Mouse (Mus musculus): ENCODE data around the gene Rftn1. TPM values are rescaled to one million over a fixed set of nuclear protein-coding genes. Genes with fewer than 3 reads are reported as not detected.

The Rftn1 gene
- total and polyA plus RNA-seq, 3 experiments, result 52.5 to 80.6 (median 60.5) TPM

DNA sequence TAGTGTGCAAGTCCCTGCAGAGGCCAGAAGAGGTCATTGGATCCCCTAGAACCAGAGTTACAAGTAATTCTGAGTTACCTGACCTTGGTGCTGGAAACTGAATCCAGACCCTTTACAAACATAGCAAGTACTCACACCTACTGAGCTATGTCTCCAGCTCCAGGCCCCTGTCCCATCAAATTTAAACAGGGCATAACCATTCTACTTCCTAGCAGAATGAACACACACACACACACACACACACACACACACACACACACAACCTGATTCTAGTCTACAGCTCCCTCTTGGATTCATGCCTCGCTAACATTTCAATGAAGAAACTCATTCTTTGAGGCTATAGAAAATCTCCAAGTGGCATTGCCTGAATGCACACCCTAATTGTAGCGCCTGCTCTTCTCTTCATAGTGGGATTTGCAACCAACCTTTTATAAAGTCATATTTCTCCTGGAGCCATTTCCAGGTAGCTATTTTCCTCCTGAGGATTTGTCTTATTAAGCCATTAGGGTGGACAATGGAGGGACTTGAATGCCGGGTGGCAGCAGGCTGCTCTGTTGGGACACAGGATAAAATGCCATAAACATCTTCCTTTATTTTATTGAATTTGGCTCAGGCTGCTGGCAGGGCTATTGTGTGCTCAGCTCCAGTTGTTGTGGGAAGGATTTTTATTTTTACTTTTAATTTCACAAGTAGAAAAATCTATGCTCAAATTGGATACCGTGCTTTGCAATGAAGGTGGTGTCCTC lies 213.6 kb downstream of the Rftn1 start:
- dilution Hi-C loops (cut with MboI; ENCODE audit: extremely low pct_ligation_motif_present, extremely low pct_unique_long_range_greater_than_20kb, low sequenced_read_pairs), result no loop called here
- no peak for DNase-seq (ENCODE audit: extremely low read depth)
- H3K4me1 ChIP-seq (ENCODE audit: control insufficient read depth in 1 of 2, insufficient read depth in 2 of 2), result no peaks in the 10 kb centered on the region

DNA sequence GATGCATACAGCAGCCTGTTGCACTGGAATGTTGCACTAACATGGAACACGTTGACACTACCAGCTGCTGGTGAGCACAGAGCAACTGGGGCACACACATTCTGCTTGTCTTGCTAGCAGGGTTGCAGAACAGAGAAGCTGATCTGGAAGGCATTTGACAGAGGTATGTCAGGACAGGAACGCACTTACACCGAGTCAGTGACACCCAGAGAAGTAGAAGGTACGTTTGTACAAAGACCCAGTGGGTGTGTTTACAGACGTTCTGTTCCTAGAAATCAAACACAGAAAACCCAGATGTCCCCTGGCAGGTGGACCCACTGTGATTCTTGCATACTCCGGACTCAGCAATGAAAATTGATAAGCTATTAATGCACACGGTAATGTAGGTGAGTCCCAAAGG lies 215.0 kb downstream of the Rftn1 start:
- Histone ChIP-seq H3K4me2 (ENCODE audit: insufficient read depth, low read depth, poor library complexity, severe bottlenecking) (no peak overlapping the region), H3K4me1 (ENCODE audit: control insufficient read depth in 1 of 2, insufficient read depth in 2 of 2) (no peaks in the 10 kb centered on the region; a peak in 1 of 4 replicates), H3K36me3 (replicated peaks in 1 of 2; ENCODE audit: control insufficient read depth in 1 of 2, insufficient read depth in 1 of 2, low read length in 1 of 2) (no peaks in the 10 kb centered on the region), H3K9ac (ENCODE audit: insufficient read depth, low read depth) (no peak overlapping the region), H3K27me3 (replicated peaks) (no peaks in the 10 kb centered on the region), H3K79me2 (replicated peaks; ENCODE audit: control insufficient read depth, extremely low read depth, insufficient read depth, poor library complexity, severe bottlenecking) (no peaks in the 10 kb centered on the region), H3K4me3 (replicated peaks in 1 of 3; ENCODE audit: low read depth in 2 of 3, low read length in 2 of 3, poor library complexity in 1 of 3) (no peak overlapping the region), H3K27ac (ENCODE audit: insufficient read depth, low read depth) (no peak overlapping the region), H3K9me3 (replicated peaks; ENCODE audit: low read length) (peaks cover 8% of the 10 kb centered on the region)
- dilution Hi-C loops (cut with MboI; ENCODE audit: extremely low pct_ligation_motif_present, extremely low pct_unique_long_range_greater_than_20kb, low sequenced_read_pairs), result no loop called here
- TF ChIP-seq BHLHE40 (IDR thresholded peaks at IDR 0.05; ENCODE audit: low read depth, low read length) (no peak), E2F4 (IDR thresholded peaks at IDR 0.05; ENCODE audit: insufficient replicate concordance, low read depth, low read length) (no peak), MAX (IDR thresholded peaks at IDR 0.05; ENCODE audit: low read length) (no peak), RAD21 (IDR thresholded peaks at IDR 0.05; ENCODE audit: low read depth, low read length) (no peak), NRF1 (IDR thresholded peaks at IDR 0.05; ENCODE audit: low read depth, low read length) (no peak)
- in situ Hi-C loops (cut with MboI; ENCODE audit: low pct_ligation_motif_present, low pct_unique_long_range_greater_than_20kb, low sequenced_read_pairs), result no loop called here
- DNase-seq (ENCODE audit: extremely low read depth), result no peak

More for the DNA sequence above, 213.6 kb downstream of the Rftn1 start:
- no peak overlapping the region for H3K27ac ChIP-seq (ENCODE audit: insufficient read depth, low read depth)
- no peak overlapping the region for H3K4me2 ChIP-seq (ENCODE audit: insufficient read depth, low read depth, poor library complexity, severe bottlenecking)
- H3K9me3 ChIP-seq (replicated peaks; ENCODE audit: low read length), result peaks cover 8% of the 10 kb centered on the region
- TF ChIP-seq ELF1 (IDR thresholded peaks at IDR 0.05; ENCODE audit: low read depth, low read length) (no peak), ZNF384 (IDR thresholded peaks at IDR 0.05; ENCODE audit: low read depth, low read length) (no peak), CHD2 (IDR thresholded peaks at IDR 0.05; ENCODE audit: low read length) (no peak), NRF1 (IDR thresholded peaks at IDR 0.05; ENCODE audit: low read depth, low read length) (no peak), SIN3A (IDR thresholded peaks at IDR 0.05; ENCODE audit: low read length) (no peak), CTCF (conservative IDR thresholded peaks at IDR 0.05 in 1 of 2, IDR thresholded peaks at IDR 0.05 in 1 of 2; ENCODE audit: low read depth in 2 of 2, low read length in 2 of 2) (peak in 1 of 2 experiments; percentile 27; a peak in 1 of 4 replicates), RAD21 (IDR thresholded peaks at IDR 0.05; ENCODE audit: low read depth, low read length) (peak; percentile 19), JUND (conservative IDR thresholded peaks at IDR 0.05; ENCODE audit: low read depth, low read length) (no peak)
- H3K79me2 ChIP-seq (replicated peaks; ENCODE audit: control insufficient read depth, extremely low read depth, insufficient read depth, poor library complexity, severe bottlenecking), result no peaks in the 10 kb centered on the region
- no peak overlapping the region for H3K9ac ChIP-seq (ENCODE audit: insufficient read depth, low read depth)
- in situ Hi-C loops (cut with MboI; ENCODE audit: low pct_ligation_motif_present, low pct_unique_long_range_greater_than_20kb, low sequenced_read_pairs), result no loop called here
- H3K27me3 ChIP-seq (replicated peaks), result no peaks in the 10 kb centered on the region
- no peak overlapping the region for H3K4me3 ChIP-seq (replicated peaks in 1 of 3; ENCODE audit: low read depth in 2 of 3, low read length in 2 of 3, poor library complexity in 1 of 3)
- H3K36me3 ChIP-seq (replicated peaks in 1 of 2; ENCODE audit: control insufficient read depth in 1 of 2, insufficient read depth in 1 of 2, low read length in 1 of 2), result no peaks in the 10 kb centered on the region

DNA sequence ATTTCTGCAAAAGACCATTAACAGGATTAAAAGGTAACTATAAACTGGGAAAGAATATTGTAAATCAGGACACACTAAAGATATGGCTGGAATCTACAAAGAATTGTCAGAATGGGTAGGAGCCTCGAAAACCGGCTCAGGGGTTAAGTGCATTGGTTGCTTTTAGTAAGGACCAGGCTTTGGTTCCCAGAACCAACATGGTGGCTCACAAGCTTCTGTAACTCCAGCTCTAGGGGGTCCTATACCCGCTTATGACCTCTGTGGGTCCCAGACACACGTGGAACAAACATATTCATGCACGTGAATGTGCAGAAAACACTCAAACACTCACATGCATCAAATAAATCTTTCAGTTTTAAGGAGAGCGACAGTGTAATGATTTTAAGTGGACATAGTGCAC lies 215.5 kb downstream of the Rftn1 start:
- no peaks in the 10 kb centered on the region for H3K79me2 ChIP-seq (replicated peaks; ENCODE audit: control insufficient read depth, extremely low read depth, insufficient read depth, poor library complexity, severe bottlenecking)
- H3K27me3 ChIP-seq (replicated peaks), result no peaks in the 10 kb centered on the region
- no peak for DNase-seq (ENCODE audit: extremely low read depth)
- H3K4me2 ChIP-seq (ENCODE audit: insufficient read depth, low read depth, poor library complexity, severe bottlenecking), result no peak overlapping the region
- TF ChIP-seq SMC3 (IDR thresholded peaks at IDR 0.05; ENCODE audit: low read depth, low read length) (no peak), MXI1 (IDR thresholded peaks at IDR 0.05; ENCODE audit: low read depth, low read length) (no peak), UBTF (IDR thresholded peaks at IDR 0.05; ENCODE audit: low read depth, low read length) (no peak), PAX5 (IDR thresholded peaks at IDR 0.05; ENCODE audit: low read length) (no peak), ZKSCAN1 (IDR thresholded peaks at IDR 0.05; ENCODE audit: borderline replicate concordance, low read depth, low read length) (no peak), MAFK (IDR thresholded peaks at IDR 0.05; ENCODE audit: insufficient replicate concordance, low read length) (no peak)
- H3K9ac ChIP-seq (ENCODE audit: insufficient read depth, low read depth), result no peak overlapping the region
- H3K4me1 ChIP-seq (ENCODE audit: control insufficient read depth in 1 of 2, insufficient read depth in 2 of 2), result no peaks in the 10 kb centered on the region; a peak in 1 of 4 replicates
- H3K4me3 ChIP-seq (replicated peaks in 1 of 3; ENCODE audit: low read depth in 2 of 3, low read length in 2 of 3, poor library complexity in 1 of 3), result no peak overlapping the region
- peaks cover 7% of the 10 kb centered on the region for H3K9me3 ChIP-seq (replicated peaks; ENCODE audit: low read length)
- no peak overlapping the region for H3K27ac ChIP-seq (ENCODE audit: insufficient read depth, low read depth)
- in situ Hi-C loops (cut with MboI; ENCODE audit: low pct_ligation_motif_present, low pct_unique_long_range_greater_than_20kb, low sequenced_read_pairs) (no loop called here), dilution Hi-C loops (cut with MboI; ENCODE audit: extremely low pct_ligation_motif_present, extremely low pct_unique_long_range_greater_than_20kb, low sequenced_read_pairs) (no loop called here)
- H3K36me3 ChIP-seq (replicated peaks in 1 of 2; ENCODE audit: control insufficient read depth in 1 of 2, insufficient read depth in 1 of 2, low read length in 1 of 2), result no peaks in the 10 kb centered on the region
